Mouse (Mus musculus): Measurements from ENCODE around the gene Abcb6. TPM values are rescaled to one million over a fixed set of nuclear protein-coding genes. Genes with fewer than 3 reads are reported as not detected.

Gene Abcb6
- polyA plus RNA-seq (2015; fragmentation: Nextera tagmentation; extraction: Ambion mirVana): 9.4 and 11.7 TPM in 2 replicates

DNA sequence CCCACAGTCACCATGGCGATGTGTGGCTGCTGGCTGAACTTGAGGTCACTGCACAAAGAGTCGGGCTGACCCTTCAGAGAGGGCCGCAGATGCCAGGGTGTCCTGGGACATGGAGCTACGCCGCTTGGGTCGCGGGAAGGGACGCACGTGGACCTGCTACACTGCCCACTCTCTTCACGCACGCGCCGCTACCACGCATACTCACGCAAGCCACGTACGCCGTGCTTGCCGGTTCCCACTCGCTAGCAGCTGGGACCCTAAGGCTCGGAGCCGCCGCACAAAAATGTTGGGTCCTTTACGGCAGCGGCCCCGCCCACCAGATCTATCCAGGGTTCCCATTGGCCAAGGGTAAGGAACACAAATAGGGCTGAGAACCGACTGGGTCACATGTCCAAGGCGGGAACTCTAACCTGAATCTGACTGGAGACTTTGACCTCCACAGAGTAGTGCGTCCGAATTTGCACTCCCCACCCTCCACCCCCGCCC lies at the start of gene Abcb6:
Gene Abcb6, minus strand, starts transcription at position 288 of the 486 bp plus-strand sequence.
- Histone ChIP-seq H3K4me3 (ENCODE audit: low read depth, low read length) (peak within 1 kb of the TSS; percentile 52), H3K4me1 (ENCODE audit: insufficient read depth, low read depth, low read length) (no peaks in the 10 kb centered on the region; the same call in none of the 2 replicates), H3K36me3 (ENCODE audit: insufficient read depth, low read length) (peaks cover 22% of the 10 kb centered on the region), H3K27ac (ENCODE audit: low read length) (no peak within 1 kb of the TSS), H3K27me3 (replicated peaks; ENCODE audit: insufficient read depth, low read length) (no peaks in the 10 kb centered on the region), H3K9me3 (ENCODE audit: low read length) (no peaks in the 10 kb centered on the region), H3K4me2 (replicated peaks; ENCODE audit: low read depth, low read length) (peak within 1 kb of the TSS; percentile 92), H3K9ac (replicated peaks; ENCODE audit: low read depth) (peak within 1 kb of the TSS; percentile 29; the same call in 1 of the 2 replicates)
- no peak for TF ChIP-seq CTCF (IDR thresholded peaks at IDR 0.05)
- TF ChIP-seq EP300 (IDR thresholded peaks at IDR 0.05): no peak
- ATAC-seq (peak; percentile 95), DNase-seq (ENCODE audit: low spot score) (peak; percentile 95)
- WGBS: under 1% methylated on average over 31 of the region's 31 CpGs

- TF ChIP-seq EP300 (IDR thresholded peaks at IDR 0.05) (no peak), CTCF (IDR thresholded peaks at IDR 0.05) (no peak)
- H3K4me2 ChIP-seq (replicated peaks; ENCODE audit: low read depth, low read length): no peak overlapping the region
- no peaks in the 10 kb centered on the region for H3K36me3 ChIP-seq (ENCODE audit: insufficient read depth, low read length)
- no peaks in the 10 kb centered on the region for H3K27me3 ChIP-seq (replicated peaks; ENCODE audit: insufficient read depth, low read length)
- DNase-seq (ENCODE audit: low spot score) (no peak), ATAC-seq (no peak)
- H3K9ac ChIP-seq (replicated peaks; ENCODE audit: low read depth): no peak overlapping the region
- no peak overlapping the region for H3K27ac ChIP-seq (ENCODE audit: low read length)
- H3K4me3 ChIP-seq (ENCODE audit: low read depth, low read length): no peak overlapping the region
- no peaks in the 10 kb centered on the region for H3K9me3 ChIP-seq (ENCODE audit: low read length)
- H3K4me1 ChIP-seq (ENCODE audit: insufficient read depth, low read depth, low read length): no peaks in the 10 kb centered on the region
- 60% methylated on average over 4 of the region's 4 CpGs for WGBS
These were observed 49.0 kb upstream of the Abcb6 start for GRCm38 (mm10) chr1:75229158-75229557.

GRCm38 (mm10) chr1:75227653-75228052 lies 47.5 kb upstream of the Abcb6 start:
- ATAC-seq (no peak), DNase-seq (ENCODE audit: low spot score) (no peak)
- H3K4me2 ChIP-seq (replicated peaks; ENCODE audit: low read depth, low read length): no peak overlapping the region
- H3K4me3 ChIP-seq (ENCODE audit: low read depth, low read length): no peak overlapping the region
- H3K4me1 ChIP-seq (ENCODE audit: insufficient read depth, low read depth, low read length): no peaks in the 10 kb centered on the region
- WGBS: 83% methylated on average over 1 of the region's 1 CpGs
- no peak for TF ChIP-seq CTCF (IDR thresholded peaks at IDR 0.05)
- no peak for TF ChIP-seq EP300 (IDR thresholded peaks at IDR 0.05)
- H3K9ac ChIP-seq (replicated peaks; ENCODE audit: low read depth): no peak overlapping the region
- no peaks in the 10 kb centered on the region for H3K36me3 ChIP-seq (ENCODE audit: insufficient read depth, low read length)
- H3K27me3 ChIP-seq (replicated peaks; ENCODE audit: insufficient read depth, low read length): no peaks in the 10 kb centered on the region
- H3K27ac ChIP-seq (ENCODE audit: low read length): no peak overlapping the region
- H3K9me3 ChIP-seq (ENCODE audit: low read length): no peaks in the 10 kb centered on the region

DNA sequence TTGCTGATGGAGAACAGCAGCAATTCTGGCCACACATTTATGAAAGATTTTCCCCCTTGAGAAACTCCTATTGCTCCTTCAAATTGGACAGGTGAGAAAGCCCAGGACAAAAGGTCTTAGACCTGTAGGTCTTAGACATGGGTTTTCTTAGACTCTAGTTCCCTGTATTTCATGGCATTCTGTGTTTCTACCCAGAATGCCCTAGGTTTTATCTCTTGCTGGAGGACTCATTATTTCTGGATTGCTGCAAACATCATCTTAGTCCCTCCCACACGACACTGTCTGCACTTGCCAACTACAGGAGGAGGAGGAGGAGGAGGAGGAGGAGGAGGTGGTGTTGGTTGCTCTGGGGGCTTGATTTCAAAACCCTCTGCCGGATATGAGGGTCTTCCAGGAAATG lies 45.9 kb upstream of the Abcb6 start:
- Histone ChIP-seq H3K4me2 (replicated peaks; ENCODE audit: low read depth, low read length) (no peak overlapping the region), H3K27ac (ENCODE audit: low read length) (no peak overlapping the region), H3K4me1 (ENCODE audit: insufficient read depth, low read depth, low read length) (no peaks in the 10 kb centered on the region), H3K9ac (replicated peaks; ENCODE audit: low read depth) (no peak overlapping the region), H3K9me3 (ENCODE audit: low read length) (no peaks in the 10 kb centered on the region), H3K36me3 (ENCODE audit: insufficient read depth, low read length) (no peaks in the 10 kb centered on the region), H3K4me3 (ENCODE audit: low read depth, low read length) (no peak overlapping the region), H3K27me3 (replicated peaks; ENCODE audit: insufficient read depth, low read length) (no peaks in the 10 kb centered on the region; the same call in 1 of the 2 replicates)
- no peak for ATAC-seq
- no peak for DNase-seq (ENCODE audit: low spot score)
- no peak for TF ChIP-seq CTCF (IDR thresholded peaks at IDR 0.05)
- no peak for TF ChIP-seq EP300 (IDR thresholded peaks at IDR 0.05)
- 73% methylated on average over 2 of the region's 2 CpGs for WGBS

GRCm38 (mm10) chr1:75225473-75225872 lies 45.3 kb upstream of the Abcb6 start:
- WGBS: 38% methylated on average over 3 of the region's 3 CpGs
- Histone ChIP-seq H3K36me3 (ENCODE audit: insufficient read depth, low read length) (no peaks in the 10 kb centered on the region), H3K4me1 (ENCODE audit: insufficient read depth, low read depth, low read length) (no peaks in the 10 kb centered on the region), H3K4me2 (replicated peaks; ENCODE audit: low read depth, low read length) (no peak overlapping the region), H3K4me3 (ENCODE audit: low read depth, low read length) (no peak overlapping the region), H3K27ac (ENCODE audit: low read length) (no peak overlapping the region), H3K27me3 (replicated peaks; ENCODE audit: insufficient read depth, low read length) (no peaks in the 10 kb centered on the region; the same call in 1 of the 2 replicates), H3K9ac (replicated peaks; ENCODE audit: low read depth) (no peak overlapping the region), H3K9me3 (ENCODE audit: low read length) (no peaks in the 10 kb centered on the region)
- DNase-seq (ENCODE audit: low spot score) (no peak), ATAC-seq (no peak)
- TF ChIP-seq EP300 (IDR thresholded peaks at IDR 0.05) (no peak), CTCF (IDR thresholded peaks at IDR 0.05) (no peak)

GRCm38 (mm10) chr1:75223532-75223931 lies 43.3 kb upstream of the Abcb6 start:
- no peak for ATAC-seq
- Histone ChIP-seq H3K27ac (ENCODE audit: low read length) (no peak overlapping the region), H3K4me1 (ENCODE audit: insufficient read depth, low read depth, low read length) (peaks cover 3% of the 10 kb centered on the region), H3K9me3 (ENCODE audit: low read length) (no peaks in the 10 kb centered on the region), H3K36me3 (ENCODE audit: insufficient read depth, low read length) (no peaks in the 10 kb centered on the region), H3K27me3 (replicated peaks; ENCODE audit: insufficient read depth, low read length) (peaks cover 1% of the 10 kb centered on the region), H3K9ac (replicated peaks; ENCODE audit: low read depth) (no peak overlapping the region), H3K4me3 (ENCODE audit: low read depth, low read length) (no peak overlapping the region), H3K4me2 (replicated peaks; ENCODE audit: low read depth, low read length) (no peak overlapping the region)
- TF ChIP-seq CTCF (IDR thresholded peaks at IDR 0.05): no peak
- TF ChIP-seq EP300 (IDR thresholded peaks at IDR 0.05): no peak
- WGBS: 55% methylated on average over 6 of the region's 6 CpGs
- no peak for DNase-seq (ENCODE audit: low spot score)

DNA sequence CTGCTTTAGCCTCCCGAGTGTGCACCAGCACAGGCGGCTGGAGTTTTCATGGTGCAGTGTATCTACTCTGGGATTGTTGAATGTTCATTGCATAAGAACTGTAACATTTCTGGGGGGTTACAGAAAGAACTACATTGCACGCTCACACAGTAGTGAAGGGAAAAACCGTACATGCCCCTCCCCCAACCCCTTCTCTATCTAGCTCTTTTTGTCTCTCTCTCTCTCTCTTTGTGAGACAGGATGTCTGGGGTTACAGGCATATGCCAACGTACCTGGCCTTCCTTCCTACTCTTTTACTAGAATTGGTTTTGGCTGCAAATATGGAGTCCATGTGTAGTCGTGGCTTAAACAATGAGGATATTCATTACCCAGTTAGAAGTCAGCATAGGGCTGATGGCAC lies 42.7 kb upstream of the Abcb6 start:
- Histone ChIP-seq H3K36me3 (ENCODE audit: insufficient read depth, low read length) (no peaks in the 10 kb centered on the region), H3K4me3 (ENCODE audit: low read depth, low read length) (no peak overlapping the region), H3K27ac (ENCODE audit: low read length) (no peak overlapping the region), H3K4me1 (ENCODE audit: insufficient read depth, low read depth, low read length) (peaks cover 6% of the 10 kb centered on the region), H3K27me3 (replicated peaks; ENCODE audit: insufficient read depth, low read length) (peaks cover 3% of the 10 kb centered on the region), H3K9me3 (ENCODE audit: low read length) (no peaks in the 10 kb centered on the region), H3K4me2 (replicated peaks; ENCODE audit: low read depth, low read length) (no peak overlapping the region), H3K9ac (replicated peaks; ENCODE audit: low read depth) (no peak overlapping the region)
- TF ChIP-seq EP300 (IDR thresholded peaks at IDR 0.05) (no peak), CTCF (IDR thresholded peaks at IDR 0.05) (no peak)
- DNase-seq (ENCODE audit: low spot score): no peak
- 70% methylated on average over 6 of the region's 6 CpGs for WGBS
- no peak for ATAC-seq
